Mouse (Mus musculus) hindbrain, embryonic 10.5 days (tissue): Measurements from ENCODE around the gene Ggt5. TPM values are rescaled to one million over a fixed set of nuclear protein-coding genes. Genes with fewer than 3 reads are reported as not detected.
A peak's percentile ranks its signal among the peaks of the same experiment; 100 is the strongest.

Experiments
- DNase-seq: peaks from one replicate; pipeline ENCODE4 v3.0.0-alpha.2; 2017; ENCODE audit warnings: low spot score
- H3K27ac ChIP-seq: fragments of 300-500 bp; sonication (generic); 2 replicates; pipeline ENCODE4 v1.5.1; 2016; ENCODE audit warnings: mild to moderate bottlenecking, moderate library complexity
- H3K27me3 ChIP-seq: fragments of 300-500 bp; sonication (generic); 2 replicates; pipeline ENCODE4 v1.6.1; 2016; ENCODE audit warnings: mild to moderate bottlenecking; ENCODE audit not compliant: poor library complexity, insufficient read depth, severe bottlenecking
- H3K36me3 ChIP-seq: fragments of 300-500 bp; sonication (generic); 2 replicates; pipeline ENCODE4 v1.6.1; 2016; ENCODE audit warnings: mild to moderate bottlenecking, moderate library complexity
- H3K4me1 ChIP-seq: fragments of 300-500 bp; sonication (generic); replicated peaks from 2 replicates; pipeline ENCODE4 v1.6.1; 2016; ENCODE audit warnings: mild to moderate bottlenecking
- H3K4me3 ChIP-seq: fragments of 300-500 bp; sonication (generic); 2 replicates; pipeline ENCODE4 v1.5.1; 2016; ENCODE audit warnings: mild to moderate bottlenecking, moderate library complexity
- H3K9me3 ChIP-seq: fragments of 300-500 bp; sonication (generic); 2 replicates; pipeline ENCODE4 v1.6.1; 2016; ENCODE audit warnings: mild to moderate bottlenecking, moderate library complexity
- WGBS: fragments of 180-500 bp; shearing (Covaris S2); methylation state at CpG from one replicate; pipeline ENCODE4 v1.1.7; 2016; 5-methylcytosine and 5-hydroxymethylcytosine counted together
- polyA plus RNA-seq: library from polyadenylated mRNA; unstranded; fragments of >200 nt; fragmentation: Nextera tagmentation; extraction: Ambion mirVana; gene quantifications from 2 replicates; pipeline ENCODE4 v1.2.1, GENCODE M21; 2016

Gene Ggt5
- polyA plus RNA-seq, 1 experiment from 2014 or later: 0.82 TPM

- Histone ChIP-seq H3K4me3 (no peak overlapping the region), H3K27ac (no peak overlapping the region), H3K9me3 (no peaks in the 10 kb centered on the region), H3K36me3 (no peaks in the 10 kb centered on the region), H3K4me1 (peaks cover 15% of the 10 kb centered on the region; the same call in 1 of the 2 replicates), H3K27me3 (no peaks in the 10 kb centered on the region)
- 89% methylated on average over 8 of the region's 8 CpGs for WGBS
- DNase-seq: no peak
These were observed 45.5 kb downstream of the Ggt5 start for GRCm38 (mm10) chr10:75634610-75635009.

- Histone ChIP-seq H3K4me3 (no peak overlapping the region), H3K27ac (no peak overlapping the region), H3K36me3 (no peaks in the 10 kb centered on the region), H3K27me3 (no peaks in the 10 kb centered on the region), H3K9me3 (no peaks in the 10 kb centered on the region), H3K4me1 (peaks cover 15% of the 10 kb centered on the region; the same call in 1 of the 2 replicates)
- DNase-seq: no peak
- WGBS: 68% methylated on average over 14 of the region's 14 CpGs
These were observed 46.0 kb downstream of the Ggt5 start for GRCm38 (mm10) chr10:75635019-75635692.

- H3K4me1 ChIP-seq: peaks cover 15% of the 10 kb centered on the region; the same call in 1 of the 2 replicates
- H3K9me3 ChIP-seq: no peaks in the 10 kb centered on the region
- DNase-seq: peak; percentile 85
- H3K27ac ChIP-seq: no peak overlapping the region
- 3% methylated on average over 9 of the region's 9 CpGs for WGBS
- H3K4me3 ChIP-seq: no peak overlapping the region
- H3K27me3 ChIP-seq: no peaks in the 10 kb centered on the region
- no peaks in the 10 kb centered on the region for H3K36me3 ChIP-seq
These were observed 46.5 kb downstream of the Ggt5 start for GRCm38 (mm10) chr10:75635693-75636055.

GRCm38 (mm10) chr10:75636084-75636786 is 47.1 kb downstream of the Ggt5 start:
- Histone ChIP-seq H3K4me3 (no peak overlapping the region), H3K4me1 (peaks cover 15% of the 10 kb centered on the region; the same call in 1 of the 2 replicates), H3K36me3 (no peaks in the 10 kb centered on the region), H3K9me3 (no peaks in the 10 kb centered on the region), H3K27me3 (no peaks in the 10 kb centered on the region), H3K27ac (no peak overlapping the region)
- 89% methylated on average over 12 of the region's 12 CpGs for WGBS
- DNase-seq: no peak

GRCm38 (mm10) chr10:75637711-75638110 is 48.6 kb downstream of the Ggt5 start:
- no peak overlapping the region for H3K27ac ChIP-seq
- DNase-seq: no peak
- H3K36me3 ChIP-seq: no peaks in the 10 kb centered on the region
- no peak overlapping the region for H3K4me3 ChIP-seq
- peaks cover 17% of the 10 kb centered on the region for H3K4me1 ChIP-seq
- no peaks in the 10 kb centered on the region for H3K9me3 ChIP-seq
- 85% methylated on average over 11 of the region's 11 CpGs for WGBS
- H3K27me3 ChIP-seq: no peaks in the 10 kb centered on the region

- Histone ChIP-seq H3K9me3 (no peaks in the 10 kb centered on the region), H3K27me3 (no peaks in the 10 kb centered on the region), H3K4me1 (peaks cover 36% of the 10 kb centered on the region), H3K27ac (no peak overlapping the region), H3K36me3 (peaks cover 16% of the 10 kb centered on the region), H3K4me3 (no peak overlapping the region)
- DNase-seq: no peak
- WGBS: 86% methylated on average over 7 of the region's 7 CpGs
These were observed 52.6 kb downstream of the Ggt5 start for GRCm38 (mm10) chr10:75641721-75642222.

- no peak for DNase-seq
- H3K9me3 ChIP-seq: no peaks in the 10 kb centered on the region
- H3K27me3 ChIP-seq: no peaks in the 10 kb centered on the region
- H3K4me3 ChIP-seq: no peak overlapping the region
- H3K36me3 ChIP-seq: peaks cover 22% of the 10 kb centered on the region
- H3K27ac ChIP-seq: no peak overlapping the region
- H3K4me1 ChIP-seq: peaks cover 36% of the 10 kb centered on the region
- WGBS: 79% methylated on average over 9 of the region's 9 CpGs
These were observed 53.3 kb downstream of the Ggt5 start for GRCm38 (mm10) chr10:75642436-75642835.

- H3K27ac ChIP-seq: peak overlapping the region; percentile 71; the same call in 1 of the 2 replicates
- WGBS: 90% methylated on average over 2 of the region's 2 CpGs
- no peaks in the 10 kb centered on the region for H3K9me3 ChIP-seq
- no peak overlapping the region for H3K4me3 ChIP-seq
- peaks cover 36% of the 10 kb centered on the region for H3K4me1 ChIP-seq
- H3K36me3 ChIP-seq: peaks cover 27% of the 10 kb centered on the region
- no peaks in the 10 kb centered on the region for H3K27me3 ChIP-seq
- no peak for DNase-seq
These were observed 53.8 kb downstream of the Ggt5 start for GRCm38 (mm10) chr10:75642891-75643290.

- Histone ChIP-seq H3K27me3 (no peaks in the 10 kb centered on the region), H3K4me3 (peak within 1 kb of the TSS; percentile 34), H3K27ac (peak within 1 kb of the TSS; percentile 71), H3K36me3 (peaks cover 37% of the 10 kb centered on the region), H3K9me3 (no peaks in the 10 kb centered on the region), H3K4me1 (peaks cover 28% of the 10 kb centered on the region)
- DNase-seq: peak; percentile 66
- WGBS: 3% methylated on average over 11 of the region's 11 CpGs
These were observed 54.7 kb downstream of the Ggt5 start, which contains the start of gene Susd2 for GRCm38 (mm10) chr10:75643741-75644343. Susd2 (minus strand) TSS chr10:75644008.

- Histone ChIP-seq H3K4me1 (peaks cover 28% of the 10 kb centered on the region), H3K36me3 (peaks cover 54% of the 10 kb centered on the region), H3K4me3 (no peak overlapping the region), H3K9me3 (no peaks in the 10 kb centered on the region), H3K27ac (no peak overlapping the region), H3K27me3 (no peaks in the 10 kb centered on the region)
- 92% methylated on average over 8 of the region's 8 CpGs for WGBS
- no peak for DNase-seq
These were observed 56.5 kb downstream of the Ggt5 start for GRCm38 (mm10) chr10:75645616-75646015.

- H3K36me3 ChIP-seq: peaks cover 61% of the 10 kb centered on the region
- WGBS: 91% methylated on average over 6 of the region's 6 CpGs
These were observed 57.3 kb downstream of the Ggt5 start for GRCm38 (mm10) chr10:75646406-75646805.

GRCm38 (mm10) chr10:75647362-75647761 is 58.2 kb downstream of the Ggt5 start:
- Histone ChIP-seq H3K9me3 (no peaks in the 10 kb centered on the region), H3K27me3 (no peaks in the 10 kb centered on the region), H3K4me3 (no peak overlapping the region), H3K27ac (no peak overlapping the region), H3K36me3 (peaks cover 71% of the 10 kb centered on the region), H3K4me1 (peaks cover 27% of the 10 kb centered on the region)
- no peak for DNase-seq
- 96% methylated on average over 3 of the region's 3 CpGs for WGBS

More at GRCm38 (mm10) chr10:75646406-75646805, 57.3 kb downstream of the Ggt5 start:
- DNase-seq: no peak
- Histone ChIP-seq H3K4me3 (no peak overlapping the region), H3K9me3 (no peaks in the 10 kb centered on the region), H3K4me1 (peaks cover 28% of the 10 kb centered on the region), H3K27ac (no peak overlapping the region), H3K27me3 (no peaks in the 10 kb centered on the region)

GRCm38 (mm10) chr10:75648091-75648490 is 59.0 kb downstream of the Ggt5 start:
- Histone ChIP-seq H3K4me3 (no peak overlapping the region), H3K9me3 (no peaks in the 10 kb centered on the region), H3K27me3 (no peaks in the 10 kb centered on the region), H3K4me1 (peaks cover 20% of the 10 kb centered on the region), H3K27ac (no peak overlapping the region; the same call in 1 of the 2 replicates), H3K36me3 (peaks cover 78% of the 10 kb centered on the region)
- DNase-seq: no peak
- WGBS: 91% methylated on average over 6 of the region's 6 CpGs
